Mouse (Mus musculus): ENCODE measurements around the gene Dyx1c1.

GRCm38 (mm10) chr9:72944286-72944685 lies 14.3 kb upstream of the Dyx1c1 start:
- TF ChIP-seq POLR2A (IDR thresholded peaks at IDR 0.05; ENCODE audit: low read depth, low read length), result no peak
- no peak for TF ChIP-seq CTCF (IDR thresholded peaks at IDR 0.05; ENCODE audit: extremely low read depth, insufficient read length, insufficient replicate concordance, low read depth, low read length)
